Mouse (Mus musculus): ENCODE measurements around the gene Gm28048.

The Gm28048 gene

GRCm38 (mm10) chr11:22885350-22885749, 96.5 kb downstream of the Gm28048 start:
- no peak for DNase-seq (ENCODE audit: low spot score)

DNA sequence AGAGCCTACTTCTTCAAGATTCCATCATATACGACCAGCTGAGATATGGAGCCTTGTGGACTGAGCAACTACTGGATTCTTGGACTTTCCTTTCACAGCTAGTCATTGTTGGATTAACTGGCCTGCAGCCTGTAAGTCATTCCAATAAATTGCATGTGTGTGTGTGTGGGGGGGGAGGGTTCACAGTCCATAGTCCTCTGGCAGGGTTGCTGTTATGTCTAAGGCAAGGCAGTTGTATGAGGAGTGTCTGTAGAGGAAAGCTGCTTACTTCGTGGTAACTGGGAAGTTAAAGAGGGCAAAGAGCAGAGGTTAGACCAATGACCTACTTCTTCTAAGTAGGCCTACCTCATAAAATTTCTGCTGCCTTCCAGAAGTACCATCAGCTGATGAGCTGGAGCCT, 98.2 kb downstream of the Gm28048 start:
- no peak for DNase-seq (ENCODE audit: low spot score)

- DNase-seq (ENCODE audit: low spot score), result no peak
Observed at GRCm38 (mm10) chr11:22882926-22883325, 99.0 kb downstream of the Gm28048 start.

GRCm38 (mm10) chr11:22880383-22881172, 101.3 kb downstream of the Gm28048 start:
- no peak for DNase-seq (ENCODE audit: low spot score)

DNA sequence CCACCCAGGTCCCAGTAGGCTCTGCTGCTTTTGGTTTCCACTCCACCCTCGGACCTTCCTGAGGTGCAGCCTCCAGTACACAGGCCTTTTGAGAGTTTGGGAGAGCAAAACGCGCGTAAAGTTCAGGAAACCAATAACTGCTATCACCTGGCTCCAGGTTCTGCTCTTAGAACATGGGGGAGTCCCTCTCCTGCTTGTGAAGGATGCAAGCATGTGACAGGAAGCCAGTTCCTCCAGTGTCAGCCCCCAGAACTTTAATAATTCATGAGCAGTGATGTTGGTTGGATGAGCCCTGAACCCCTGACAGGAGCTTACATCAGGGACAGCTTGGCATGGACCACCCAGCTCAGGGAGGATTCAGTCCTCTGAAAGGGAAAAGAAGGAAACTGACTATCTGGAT, 102.2 kb downstream of the Gm28048 start:
- no peak for DNase-seq (ENCODE audit: low spot score)

DNA sequence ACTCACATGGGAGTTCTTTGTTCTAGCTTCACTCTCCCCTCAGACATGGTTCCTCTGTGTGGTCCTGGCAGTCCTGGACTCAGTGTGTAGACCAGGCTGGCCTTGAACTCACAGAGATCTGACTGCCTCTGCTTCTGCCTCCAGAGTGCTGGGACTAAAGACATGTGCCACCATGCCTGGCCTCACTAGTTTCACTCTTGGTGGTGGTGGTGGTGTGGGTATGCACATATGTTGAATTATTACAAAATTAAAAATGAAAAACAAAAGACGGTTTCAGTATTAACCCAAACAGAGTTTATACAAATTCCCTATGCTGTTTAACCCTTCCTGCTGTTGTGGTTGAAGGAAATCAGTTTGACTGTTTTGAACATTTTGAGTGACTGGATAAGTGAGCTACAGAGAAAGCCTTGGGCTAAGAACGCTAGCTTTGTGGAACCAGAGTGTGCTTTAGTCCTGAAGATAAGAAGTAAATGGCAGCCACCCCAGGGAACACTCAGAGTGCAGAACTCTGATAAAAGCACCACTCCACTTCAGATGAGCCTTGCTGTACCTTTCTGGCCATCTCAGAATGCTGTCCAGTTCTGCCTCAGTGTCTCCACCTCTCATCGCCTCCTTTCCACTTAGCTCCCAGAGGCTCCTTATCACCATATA, 105.1 kb downstream of the Gm28048 start:
- DNase-seq (ENCODE audit: low spot score), result no peak

DNA sequence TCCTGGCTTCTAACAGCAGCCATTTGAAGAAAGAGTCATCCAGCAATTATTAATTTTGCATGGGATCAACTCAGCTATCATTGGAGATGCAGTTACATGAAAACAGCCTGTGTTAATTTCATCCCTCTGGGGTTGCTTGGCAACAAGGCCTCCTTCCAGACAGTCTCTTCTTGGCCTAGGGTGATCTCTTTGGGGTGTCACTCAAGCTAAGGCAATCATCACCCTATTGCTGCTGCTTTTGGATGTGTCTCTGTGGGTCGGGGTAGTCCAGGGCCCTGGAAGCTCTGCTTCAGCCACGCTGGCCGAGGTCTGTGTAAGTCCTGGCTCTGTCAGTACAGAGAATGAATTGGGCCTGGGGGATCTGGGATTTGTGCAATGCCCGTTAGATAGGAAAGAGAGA, 106.6 kb downstream of the Gm28048 start:
- no peak for DNase-seq (ENCODE audit: low spot score)

- no peak for DNase-seq (ENCODE audit: low spot score)
Observed at GRCm38 (mm10) chr11:22874747-22875146, 107.1 kb downstream of the Gm28048 start.

DNA sequence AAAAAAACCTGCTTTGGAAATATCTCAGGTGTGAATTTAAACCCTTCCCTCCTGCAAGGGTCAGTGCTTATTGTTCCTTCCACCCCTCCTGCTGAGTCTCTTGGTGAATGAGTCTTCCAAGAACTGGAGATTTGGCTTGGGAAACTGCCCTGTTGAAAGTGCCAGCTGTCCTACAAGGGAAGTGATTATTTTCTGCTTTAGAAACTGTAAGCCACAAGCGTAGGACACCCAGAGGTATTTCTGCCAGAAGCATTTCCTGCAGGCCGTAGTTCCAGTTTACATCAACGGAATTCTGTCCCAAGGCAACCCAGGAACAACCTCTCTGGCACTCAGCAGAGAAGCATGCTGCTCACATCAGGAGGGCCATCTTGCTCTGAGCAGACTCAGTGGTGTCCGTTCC, 108.5 kb downstream of the Gm28048 start:
- DNase-seq (ENCODE audit: low spot score), result no peak

DNA sequence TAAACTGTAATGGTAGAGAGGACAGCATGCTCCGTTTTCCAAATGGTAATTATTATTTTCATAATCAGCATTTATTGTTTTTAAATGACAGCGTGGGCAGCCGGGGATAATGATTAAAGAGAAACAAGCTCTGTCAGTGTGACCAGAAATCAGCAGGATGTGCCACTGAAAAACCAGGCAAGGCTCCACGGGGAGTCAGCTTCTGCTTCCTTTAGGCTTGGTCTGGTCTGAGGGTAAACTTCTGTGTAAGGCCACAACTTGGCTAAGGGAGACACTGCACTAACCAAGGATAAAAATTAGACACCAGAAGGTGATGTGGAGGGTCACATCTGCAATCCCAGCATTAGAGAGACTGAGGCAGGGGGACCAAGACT, 109.6 kb downstream of the Gm28048 start:
- DNase-seq (ENCODE audit: low spot score), result no peak

DNA sequence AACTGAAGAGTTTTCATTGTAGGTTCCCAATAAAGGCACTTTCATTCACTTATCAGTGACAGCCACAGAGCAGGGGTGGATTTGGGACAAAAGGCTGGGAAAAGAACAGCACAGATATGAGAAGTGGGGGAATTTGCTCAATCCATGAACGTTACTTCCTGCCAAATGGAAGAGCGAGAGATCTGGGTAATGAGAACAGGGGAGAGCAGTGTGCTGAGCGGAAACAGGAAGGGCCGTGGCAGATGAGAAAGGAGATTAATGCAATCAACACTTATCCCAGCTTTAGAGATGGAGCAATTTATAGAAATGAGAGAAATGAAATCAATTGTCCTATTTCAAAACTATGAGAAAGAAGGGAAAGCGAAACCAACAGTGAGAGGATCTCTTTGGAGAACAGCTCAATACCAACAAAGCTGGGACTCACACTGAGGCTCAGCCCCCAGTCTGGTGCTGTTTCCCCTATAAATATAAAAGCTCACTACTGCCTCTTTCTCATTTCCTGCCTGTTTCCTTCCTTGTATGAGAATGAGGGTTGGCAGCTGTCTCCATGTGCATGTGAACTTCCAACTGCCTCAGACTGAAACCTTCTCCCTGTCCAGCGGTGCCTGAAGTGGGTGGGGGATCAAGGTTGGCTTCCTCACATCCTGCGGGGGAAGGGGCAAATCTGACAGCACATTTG, 110.1 kb downstream of the Gm28048 start:
- DNase-seq (ENCODE audit: low spot score), result no peak

DNA sequence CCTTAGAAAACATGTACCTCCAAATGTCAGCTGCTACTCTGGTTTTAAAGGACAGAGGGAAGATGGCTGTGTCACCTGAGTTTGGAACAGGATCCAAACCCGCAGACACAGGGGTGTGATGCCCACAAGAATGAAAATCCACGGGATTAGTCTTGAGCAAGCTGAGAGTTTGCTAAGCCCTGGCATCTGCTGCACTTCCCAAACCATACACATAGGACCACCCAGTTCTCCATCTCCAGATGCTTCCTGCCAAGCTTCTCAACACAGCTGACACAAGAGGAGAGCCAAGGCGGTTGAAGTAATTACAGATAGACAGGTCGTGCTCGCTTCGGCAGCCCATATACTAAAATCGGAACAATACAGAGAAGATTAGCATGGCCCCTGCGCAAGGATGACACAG, 113.3 kb downstream of the Gm28048 start:
- no peak for DNase-seq (ENCODE audit: low spot score)

DNA sequence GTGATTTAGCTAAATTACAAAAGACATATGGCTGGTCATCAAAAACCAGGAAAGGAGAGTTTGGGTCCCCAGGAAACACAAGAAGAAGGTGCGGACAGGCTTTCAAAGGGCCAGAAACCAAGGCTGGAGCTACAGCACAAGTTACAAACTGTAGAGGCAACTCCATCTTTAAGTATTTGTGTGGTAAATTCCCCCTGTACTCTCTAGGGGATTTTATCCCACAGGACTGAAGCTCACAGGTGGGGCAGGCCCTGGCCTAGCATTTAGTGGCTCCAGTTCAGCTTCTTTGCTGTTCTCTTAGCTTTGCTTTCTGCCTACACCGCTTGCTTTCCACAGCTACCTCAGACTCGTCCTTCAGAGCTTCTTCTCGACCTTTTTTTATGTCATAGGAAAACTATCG, 114.2 kb downstream of the Gm28048 start:
- no peak for DNase-seq (ENCODE audit: low spot score)

- DNase-seq (ENCODE audit: low spot score), result no peak
Observed at GRCm38 (mm10) chr11:22865635-22866246, 116.1 kb downstream of the Gm28048 start.

- DNase-seq (ENCODE audit: low spot score), result no peak
Observed at GRCm38 (mm10) chr11:22864305-22865060, 117.4 kb downstream of the Gm28048 start.

DNA sequence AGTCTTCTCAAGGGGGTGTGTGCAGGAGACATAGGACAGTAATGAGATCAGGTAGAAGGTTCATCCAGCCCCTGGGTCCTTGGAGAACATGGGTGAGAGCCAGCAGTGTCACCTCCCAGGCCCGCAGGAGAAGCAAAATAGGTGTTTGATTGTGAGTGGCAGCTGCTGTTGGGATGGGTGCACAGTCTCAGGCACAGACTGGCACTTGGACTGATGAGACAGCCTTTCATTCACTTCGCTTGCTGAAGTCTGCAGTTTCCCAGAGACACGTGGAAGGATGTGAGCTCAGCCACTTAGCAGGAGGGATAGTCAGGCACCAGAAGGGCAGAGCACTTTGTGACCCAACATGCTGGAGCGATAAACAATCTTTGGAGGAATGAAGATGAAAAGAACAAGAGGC, 118.3 kb downstream of the Gm28048 start:
- DNase-seq (ENCODE audit: low spot score), result no peak

DNA sequence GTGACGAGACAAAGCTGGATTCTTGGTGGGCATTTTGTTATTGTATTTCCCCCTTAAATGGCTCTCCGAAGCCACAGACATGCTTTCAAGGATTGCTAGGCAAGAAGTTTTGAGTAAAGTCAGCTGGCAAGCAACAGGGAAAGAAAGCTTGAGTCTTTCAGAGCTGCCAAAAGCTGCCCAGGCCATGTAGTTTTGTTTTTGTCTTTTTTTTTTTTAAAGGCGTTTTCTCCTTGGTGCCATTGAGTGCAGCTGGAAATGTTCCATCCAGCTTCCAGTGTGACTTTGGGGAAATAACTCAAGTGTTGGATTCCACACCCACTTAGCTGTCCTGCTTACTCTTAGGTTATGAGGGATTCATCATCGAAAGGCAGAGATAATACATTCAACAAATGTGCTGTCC, 120.6 kb downstream of the Gm28048 start:
- no peak for DNase-seq (ENCODE audit: low spot score)

DNA sequence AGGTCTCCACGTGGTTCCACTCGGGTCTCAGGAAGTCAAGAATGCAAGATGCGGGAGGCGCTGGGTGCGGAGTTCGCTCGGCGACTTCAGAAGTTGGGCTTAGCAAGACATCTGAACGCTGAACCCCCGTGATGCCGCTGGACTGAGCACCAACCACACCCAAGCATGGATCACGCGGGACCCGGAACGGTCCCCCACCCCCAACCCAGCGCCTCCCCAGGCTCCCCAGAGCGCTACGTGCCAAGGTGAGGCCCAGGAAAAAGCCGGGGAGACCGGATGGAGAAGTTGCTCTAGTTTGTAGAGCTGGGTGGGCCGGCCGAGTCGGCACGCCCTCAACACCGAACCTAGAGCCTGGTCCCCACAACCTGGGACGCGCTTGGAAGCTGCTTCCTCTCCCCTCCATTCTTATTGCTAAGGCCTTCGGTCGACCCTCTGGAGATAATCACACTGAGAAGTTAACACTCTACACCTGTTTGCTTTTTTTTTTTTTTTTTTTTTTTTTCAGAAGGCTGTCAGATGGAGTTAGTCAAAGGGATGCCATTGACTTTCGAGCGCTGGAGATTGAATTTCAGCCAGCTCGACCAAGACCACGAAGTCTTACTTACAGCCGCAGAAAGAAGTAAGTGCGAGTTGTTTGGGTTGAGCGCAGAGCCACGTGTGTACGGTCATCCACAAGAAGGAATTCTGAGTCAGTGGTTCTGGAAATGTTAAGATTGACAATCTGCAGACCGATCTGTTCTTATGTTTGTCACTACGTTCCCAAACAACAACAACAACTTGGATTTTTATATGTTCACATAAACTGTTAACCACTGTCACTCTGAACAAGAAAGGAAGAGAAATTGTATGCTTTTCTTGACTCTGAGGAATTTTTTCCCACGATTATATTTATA, 121.3 kb downstream of the Gm28048 start, which contains the start of gene B3gnt2:
TSS of gene B3gnt2 (minus strand) at position 627 of the 893 bp plus-strand sequence.
- no peak for DNase-seq (ENCODE audit: low spot score)

DNA sequence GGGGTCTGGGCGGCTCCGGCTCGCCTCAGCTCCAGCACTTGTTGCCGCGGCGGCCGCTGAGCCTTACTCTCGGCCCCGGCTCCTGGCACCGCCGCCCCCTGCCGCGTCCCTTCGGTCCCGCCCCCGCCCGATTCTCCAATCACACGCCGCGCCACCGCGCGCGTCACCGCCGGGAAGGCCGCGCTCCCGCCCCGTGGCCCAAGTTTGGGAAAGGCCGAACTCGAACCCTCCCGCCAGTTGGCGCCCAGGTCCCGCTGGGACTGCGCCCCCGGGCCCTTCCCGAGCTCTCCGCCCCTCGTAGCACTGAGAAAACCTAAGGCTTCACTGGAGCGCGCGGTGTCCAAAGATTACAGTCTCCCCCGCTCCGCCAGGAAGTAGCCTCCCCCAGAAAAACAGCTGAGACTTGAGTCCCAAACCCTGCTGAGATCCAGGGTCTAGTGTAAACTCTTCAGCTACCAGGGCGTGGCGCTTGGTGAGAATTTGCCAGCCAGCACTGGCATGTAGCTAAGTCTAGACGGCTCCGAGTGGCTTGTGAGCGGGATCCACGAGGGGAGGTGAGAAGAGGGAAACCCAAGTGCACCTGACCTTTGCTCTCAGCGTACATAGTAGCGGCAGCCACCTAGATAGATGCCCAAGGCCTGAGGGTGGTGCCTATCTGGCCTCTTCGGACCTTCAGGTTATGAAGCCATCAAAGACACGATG, 122.1 kb downstream of the Gm28048 start:
- peak; percentile 83 for DNase-seq (ENCODE audit: low spot score)

- no peak for DNase-seq (ENCODE audit: low spot score)
Observed at GRCm38 (mm10) chr11:22859301-22859632, 122.6 kb downstream of the Gm28048 start.

Data from layer of hippocampus, adult 11-12 months (tissue).